11 mouse cellular contexts compared by ENCODE assay signal in genomic region chr8:120012927-120013326, GRCm38 (mm10). TPM values are rescaled to one million over a fixed set of nuclear protein-coding genes. Genes with fewer than 3 reads are reported as not detected.
DNase-seq lines count a peak whose midpoint lies in the region; ATAC-seq and TF ChIP-seq lines count a peak whose summit lies in the region.
"Had no signal": no experiment of that assay in that cellular context is flagged by ENCODE, and none has a peak within 500 bp of the region (broad histone marks: within the 10 kb centered on the region; RNA-seq: fewer than 3 reads in every experiment).

No protein-coding gene starts in this region.

- no peak overlapping the region for H3K4me2 ChIP-seq in midbrain, embryonic 14.5 days (ENCODE audit: low read length)
- no peak overlapping the region for H3K4me2 ChIP-seq in midbrain, embryonic 15.5 days
- no peak overlapping the region for H3K4me2 ChIP-seq in liver, postnatal 0 days (ENCODE audit: low read depth, low read length)

- no peak for TF ChIP-seq CTCF in liver, postnatal 0 days (IDR thresholded peaks at IDR 0.05; ENCODE audit: low read depth)

- H3K36me3 ChIP-seq in midbrain, embryonic 14.5 days (ENCODE audit: control insufficient read depth, insufficient read depth, low read length), result no peaks in the 10 kb centered on the region
- H3K36me3 ChIP-seq in midbrain, embryonic 15.5 days (replicated peaks), result no peaks in the 10 kb centered on the region
- H3K36me3 ChIP-seq in liver, postnatal 0 days (replicated peaks; ENCODE audit: insufficient read depth, low read length), result no peaks in the 10 kb centered on the region

- no peak for ATAC-seq in midbrain, embryonic 14.5 days (ENCODE audit: low FRiP score, low TSS enrichment)
- ATAC-seq in midbrain, embryonic 15.5 days (replicated peaks), result no peak
- 0 out of 2 replicates have a peak, but pooled peaks have one; percentile 10 for ATAC-seq in liver, postnatal 0 days

- H3K27me3 ChIP-seq in midbrain, embryonic 14.5 days (ENCODE audit: control insufficient read depth, insufficient read depth, low read length), result no peaks in the 10 kb centered on the region
- H3K27me3 ChIP-seq in midbrain, embryonic 15.5 days (replicated peaks), result no peaks in the 10 kb centered on the region; the same call in 1 of the 2 replicates
- H3K27me3 ChIP-seq in liver, postnatal 0 days (ENCODE audit: insufficient read depth, low read length), result no peaks in the 10 kb centered on the region

- no peak overlapping the region for H3K27ac ChIP-seq in midbrain, embryonic 14.5 days (replicated peaks; ENCODE audit: low read depth, low read length)
- H3K27ac ChIP-seq in midbrain, embryonic 15.5 days, result no peak overlapping the region
- 0 out of 2 replicates have a peak overlapping the region, but pooled peaks have one; percentile 39 for H3K27ac ChIP-seq in liver, postnatal 0 days (ENCODE audit: low read depth)

- no peak overlapping the region for H3K9ac ChIP-seq in midbrain, embryonic 14.5 days (replicated peaks; ENCODE audit: low read length)
- H3K9ac ChIP-seq in midbrain, embryonic 15.5 days, result no peak overlapping the region
- no peak overlapping the region for H3K9ac ChIP-seq in liver, postnatal 0 days (replicated peaks)

- DNase-seq in cerebellum, postnatal 10 days, result peak; percentile 65 to 68
- DNase-seq in cerebellum, adult 11 months, result no peak
- DNase-seq in midbrain, embryonic 14.5 days, result peak; percentile 38
- peak; percentile 65 for DNase-seq in embryo, embryonic 10.5 days (ENCODE audit: low spot score)
- DNase-seq in liver, postnatal 0 days, result peak; percentile 35
- DNase-seq in frontal cortex, postnatal 36 days (ENCODE audit: low spot score in 2 of 2), result no peak
- DNase-seq in adrenal gland, adult 18-20 months (ENCODE audit: low spot score in 2 of 2), result no peak
- DNase-seq: heart, adult 11 months; kidney, adult 8-10 months had no signal

- H3K4me1 ChIP-seq in midbrain, embryonic 14.5 days (ENCODE audit: control insufficient read depth, insufficient read depth, low read length), result no peaks in the 10 kb centered on the region
- H3K4me1 ChIP-seq in midbrain, embryonic 15.5 days, result no peaks in the 10 kb centered on the region
- H3K4me1 ChIP-seq in liver, postnatal 0 days (ENCODE audit: insufficient read depth), result peaks cover 5% of the 10 kb centered on the region; the same call in 1 of the 2 replicates

- WGBS in midbrain, embryonic 14.5 days, result 23% methylated on average over 9 of the region's 9 CpGs
- WGBS in midbrain, embryonic 15.5 days, result 32% methylated on average over 9 of the region's 9 CpGs
- WGBS in liver, postnatal 0 days (ENCODE audit: insufficient replicate concordance), result 29% methylated on average over 9 of the region's 9 CpGs

- H3K9me3 ChIP-seq in midbrain, embryonic 14.5 days (ENCODE audit: control insufficient read depth, low read length), result no peaks in the 10 kb centered on the region
- no peaks in the 10 kb centered on the region for H3K9me3 ChIP-seq in midbrain, embryonic 15.5 days
- no peaks in the 10 kb centered on the region for H3K9me3 ChIP-seq in liver, postnatal 0 days (ENCODE audit: low read length)

- no peak overlapping the region for H3K4me3 ChIP-seq in midbrain, embryonic 14.5 days (replicated peaks; ENCODE audit: low read depth, low read length)
- H3K4me3 ChIP-seq in midbrain, embryonic 15.5 days, result no peak overlapping the region
- H3K4me3 ChIP-seq in liver, postnatal 0 days (ENCODE audit: low read depth, low read length), result no peak overlapping the region
- H3K4me3 ChIP-seq: erythroblast, embryonic 14.5 days had no signal

- no peak for TF ChIP-seq EP300 in liver, postnatal 0 days (IDR thresholded peaks at IDR 0.05; ENCODE audit: low read depth)

RNA-seq across cellular contexts. Expression of gene Crispld2, which starts 20.7 kb away (rescaled TPM):
- polyA plus RNA-seq in midbrain, embryonic 14.5 days (2014; fragmentation: Nextera tagmentation; extraction: Ambion mirVana), result 0.66 and 1.1 TPM in 2 replicates
- 2.9 TPM in 2 replicates for polyA plus RNA-seq in midbrain, embryonic 15.5 days (2015; fragmentation: Nextera tagmentation; extraction: Ambion mirVana)
- polyA plus RNA-seq in liver, postnatal 0 days (2015; fragmentation: Nextera tagmentation; extraction: Ambion mirVana), result 2.1 and 2.5 TPM in 2 replicates
- 10 to 100 TPM in 1 of 2 experiments, 1 to 10 TPM in 1; 9.5 to 12.8 TPM for total RNA-seq in adrenal gland, adult 18-20 months (2021)
- polyA plus RNA-seq: erythroblast, embryonic 14.5 days had no signal

Comparison
In these comparisons a context has a peak if more than half of its experiments do, and no peak if none do; other contexts are left out.
1. DNase-seq: peak in cerebellum, postnatal 10 days (2 of 2), midbrain, embryonic 14.5 days (single experiment), embryo, embryonic 10.5 days (single experiment) and liver, postnatal 0 days (single experiment); none in cerebellum, adult 11 months (single experiment), frontal cortex, postnatal 36 days (0 of 2) and adrenal gland, adult 18-20 months (0 of 2).